Comparison of ENCODE assay signal across 8 mouse cellular contexts in genomic region chr4:78211529-78212494, GRCm38 (mm10). TPM values are rescaled to one million over a fixed set of nuclear protein-coding genes. Genes with fewer than 3 reads are reported as not detected.
DNase-seq lines count a peak whose midpoint lies in the region; ATAC-seq and TF ChIP-seq lines count a peak whose summit lies in the region.

Gene Ptprd (minus strand): TSS chr4:78211961.

- H3K4me3 ChIP-seq in gastrocnemius, adult 2 months: peak within 1 kb of the TSS; percentile 59
- H3K4me3 ChIP-seq in embryonic facial prominence, embryonic 12.5 days: peak within 1 kb of the TSS; percentile 50
- H3K4me3 ChIP-seq in hindbrain, embryonic 11.5 days (ENCODE audit: low read depth, low read length): peak within 1 kb of the TSS; percentile 49
- peak within 1 kb of the TSS; percentile 61 for H3K4me3 ChIP-seq in midbrain, postnatal 0 days (ENCODE audit: low read depth, low read length)

- 1% methylated on average over 81 of the region's 86 CpGs for WGBS in embryonic facial prominence, embryonic 12.5 days
- WGBS in hindbrain, embryonic 11.5 days: under 1% methylated on average over 77 of the region's 86 CpGs
- WGBS in midbrain, postnatal 0 days: 2% methylated on average over 53 of the region's 86 CpGs

- no peaks in the 10 kb centered on the region for H3K9me3 ChIP-seq in embryonic facial prominence, embryonic 12.5 days
- H3K9me3 ChIP-seq in hindbrain, embryonic 11.5 days (ENCODE audit: control insufficient read depth, low read length): no peaks in the 10 kb centered on the region
- no peaks in the 10 kb centered on the region for H3K9me3 ChIP-seq in midbrain, postnatal 0 days (ENCODE audit: low read length)

- intact Hi-C loops in gastrocnemius, adult 2 months (cut with DNase I): no loop called here
- intact Hi-C loops in left cerebral cortex, postnatal 10 days (cut with DNase I): loop anchor here (10.0 kb wide), 3 partner anchors 393 to 843 kb away; no protein-coding TSS in a partner anchor

- ATAC-seq in embryonic facial prominence, embryonic 12.5 days (ENCODE audit: insufficient number of reproducible peaks, insufficient read depth, low FRiP score, low TSS enrichment): peak; percentile 83
- ATAC-seq in hindbrain, embryonic 11.5 days (ENCODE audit: low FRiP score): peak; percentile 94
- peak; percentile 91 for ATAC-seq in midbrain, postnatal 0 days (ENCODE audit: low FRiP score)
- ATAC-seq in inflammation-experienced regulatory T-cells, adult 6 months: no peak

- H3K27me3 ChIP-seq in embryonic facial prominence, embryonic 12.5 days: peaks cover 34% of the 10 kb centered on the region
- H3K27me3 ChIP-seq in hindbrain, embryonic 11.5 days (ENCODE audit: control insufficient read depth, insufficient read depth, low read length): peaks cover 7% of the 10 kb centered on the region
- H3K27me3 ChIP-seq in midbrain, postnatal 0 days (ENCODE audit: insufficient read depth, low read length): no peaks in the 10 kb centered on the region

- no peak within 1 kb of the TSS for H3K27ac ChIP-seq in gastrocnemius, adult 2 months
- H3K27ac ChIP-seq in embryonic facial prominence, embryonic 12.5 days: no peak within 1 kb of the TSS
- H3K27ac ChIP-seq in hindbrain, embryonic 11.5 days (ENCODE audit: low read depth, low read length): no peak within 1 kb of the TSS
- H3K27ac ChIP-seq in midbrain, postnatal 0 days (ENCODE audit: low read depth, low read length): peak within 1 kb of the TSS; percentile 79

- no peaks in the 10 kb centered on the region for H3K36me3 ChIP-seq in embryonic facial prominence, embryonic 12.5 days
- H3K36me3 ChIP-seq in hindbrain, embryonic 11.5 days (ENCODE audit: control insufficient read depth, insufficient read depth, low read length): no peaks in the 10 kb centered on the region
- no peaks in the 10 kb centered on the region for H3K36me3 ChIP-seq in midbrain, postnatal 0 days (ENCODE audit: insufficient read depth, low read length)

- peak; percentile 21 for DNase-seq in gastrocnemius, adult 2 months
- DNase-seq in gastrocnemius, adult 18-20 months (ENCODE audit: low spot score): no peak
- DNase-seq in adrenal gland, postnatal 10 days: peak; percentile 31
- peak; percentile 78 for DNase-seq in hindbrain, embryonic 11.5 days (ENCODE audit: low spot score)
- DNase-seq in left cerebral cortex, postnatal 10 days (ENCODE audit: extremely low spot score in 1 of 2, low spot score in 2 of 2): peak; percentile 30 to 67
- peak; percentile 82 for DNase-seq in midbrain, postnatal 0 days (ENCODE audit: low spot score)

- peak within 1 kb of the TSS; percentile 40 for H3K9ac ChIP-seq in embryonic facial prominence, embryonic 12.5 days
- H3K9ac ChIP-seq in hindbrain, embryonic 11.5 days (ENCODE audit: low read depth, low read length): peak within 1 kb of the TSS; percentile 61
- peak within 1 kb of the TSS; percentile 70 for H3K9ac ChIP-seq in midbrain, postnatal 0 days (replicated peaks; ENCODE audit: low read length, poor library complexity, severe bottlenecking)

- H3K4me2 ChIP-seq in embryonic facial prominence, embryonic 12.5 days (replicated peaks): peak within 1 kb of the TSS; percentile 83
- H3K4me2 ChIP-seq in hindbrain, embryonic 11.5 days (replicated peaks; ENCODE audit: low read depth, low read length): peak within 1 kb of the TSS; percentile 89
- H3K4me2 ChIP-seq in midbrain, postnatal 0 days (ENCODE audit: low read depth, low read length, poor library complexity, severe bottlenecking): peak within 1 kb of the TSS; percentile 66

- H3K4me1 ChIP-seq in embryonic facial prominence, embryonic 12.5 days: no peaks in the 10 kb centered on the region; the same call in 1 of the 2 replicates
- H3K4me1 ChIP-seq in hindbrain, embryonic 11.5 days (replicated peaks; ENCODE audit: control insufficient read depth, insufficient read depth, low read length): no peaks in the 10 kb centered on the region
- no peaks in the 10 kb centered on the region for H3K4me1 ChIP-seq in midbrain, postnatal 0 days (ENCODE audit: insufficient read depth, low read length)

- TF ChIP-seq CTCF in gastrocnemius, adult 2 months (IDR thresholded peaks at IDR 0.05): no peak
- TF ChIP-seq CTCF in midbrain, postnatal 0 days (IDR thresholded peaks at IDR 0.05): peak; percentile 58

RNA-seq across cellular contexts. Expression of gene Ptprd, which starts in this region (rescaled TPM):
- 1 to 10 TPM; 5.0 to 6.9 TPM for total RNA-seq in gastrocnemius, adult 2 months (2021)
- total RNA-seq in gastrocnemius, adult 18-20 months (2021): 1 to 10 TPM; 3.0 to 4.7 TPM
- 10 to 100 TPM; 88.2 to 99.3 TPM for total RNA-seq in adrenal gland, postnatal 10 days (2021)
- polyA plus RNA-seq in embryonic facial prominence, embryonic 12.5 days (2016; fragmentation: Nextera tagmentation; extraction: Ambion mirVana): 41.5 and 41.8 TPM in 2 replicates
- 27.3 and 31.7 TPM in 2 replicates for polyA plus RNA-seq in hindbrain, embryonic 11.5 days (2014; fragmentation: Nextera tagmentation; extraction: Ambion mirVana)
- total RNA-seq in left cerebral cortex, postnatal 10 days (2021): 100 to 1,000 TPM; 402 to 420 TPM
- total RNA-seq in midbrain, postnatal 0 days (2014; rRNA removed): 102 and 116 TPM in 2 replicates
- 52.2 and 66.1 TPM in 2 replicates for polyA plus RNA-seq in midbrain, postnatal 0 days (2015; fragmentation: Nextera tagmentation; extraction: Ambion mirVana)
- polyA plus RNA-seq in inflammation-experienced regulatory T-cells, adult 6 months (2017; shearing (Covaris generic)): under 1 TPM in 1 of 3 experiments, not detected in 2; 0.05 TPM

Comparison
In these comparisons a context has a peak if more than half of its experiments do, and no peak if none do; other contexts are left out.
1. RNA of gene Ptprd (total RNA-seq): 402 to 420 TPM in left cerebral cortex, postnatal 10 days, 102 to 116 TPM in midbrain, postnatal 0 days and 88.2 to 99.3 TPM in adrenal gland, postnatal 10 days; 5.0 to 6.9 TPM in gastrocnemius, adult 2 months and 3.0 to 4.7 TPM in gastrocnemius, adult 18-20 months; every median in the first group is over 10 times any median in the second.
2. RNA of gene Ptprd (polyA plus RNA-seq): 52.2 to 66.1 TPM in midbrain, postnatal 0 days, 41.5 to 41.8 TPM in embryonic facial prominence, embryonic 12.5 days and 27.3 to 31.7 TPM in hindbrain, embryonic 11.5 days; 0.05 TPM in inflammation-experienced regulatory T-cells, adult 6 months; every median in the first group is over 10 times any median in the second.
3. Peak in every context shown above with its lines, with median percentiles within 50 percentile points of each other: H3K4me3 ChIP-seq, H3K4me2 ChIP-seq and H3K9ac ChIP-seq.